Mouse (Mus musculus): ENCODE measurements at regions not wholly inside any gene's neighbourhood (a gene's known extent, or its start where the extent isn't known, plus 50 kb on each side); places are given as distances from the start of the nearest gene placed in this dataset.
A peak's percentile ranks its signal among the peaks of the same experiment; 100 is the strongest.

DNA sequence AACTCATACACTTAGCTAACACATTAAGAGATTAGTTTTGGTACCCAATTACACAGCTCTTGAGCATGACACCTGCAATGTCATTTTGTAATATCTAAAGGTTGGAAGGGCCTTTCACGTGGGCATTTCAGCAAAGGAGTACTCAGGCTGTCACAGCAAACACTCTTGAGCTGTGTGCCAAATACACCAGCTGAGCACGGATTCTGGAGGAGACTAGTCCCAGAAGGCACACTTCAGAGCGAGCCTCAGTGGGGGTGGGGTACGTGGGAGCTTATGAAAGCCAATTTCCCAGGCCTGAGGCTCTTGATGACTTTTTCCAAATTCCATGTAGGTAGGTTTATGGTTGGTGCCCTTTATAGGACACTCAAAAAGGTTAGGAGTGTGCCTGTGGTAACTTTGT, 218.1 kb downstream of the Rybp start:
- peaks cover 20% of the 10 kb centered on the region for H3K4me1 ChIP-seq (replicated peaks)
- H3K27me3 ChIP-seq (replicated peaks), result peaks cover 59% of the 10 kb centered on the region
- H3K4me3 ChIP-seq, result no peak overlapping the region
- H3K27ac ChIP-seq (ENCODE audit: poor library complexity, severe bottlenecking), result no peak overlapping the region
- 72% methylated on average over 4 of the region's 4 CpGs for WGBS
- no peaks in the 10 kb centered on the region for H3K9me3 ChIP-seq (replicated peaks)
- no peak overlapping the region for H3K4me2 ChIP-seq
- ATAC-seq (ENCODE audit: insufficient number of reproducible peaks, low FRiP score), result no peak
- H3K36me3 ChIP-seq, result no peaks in the 10 kb centered on the region
- no peak overlapping the region for H3K9ac ChIP-seq

DNA sequence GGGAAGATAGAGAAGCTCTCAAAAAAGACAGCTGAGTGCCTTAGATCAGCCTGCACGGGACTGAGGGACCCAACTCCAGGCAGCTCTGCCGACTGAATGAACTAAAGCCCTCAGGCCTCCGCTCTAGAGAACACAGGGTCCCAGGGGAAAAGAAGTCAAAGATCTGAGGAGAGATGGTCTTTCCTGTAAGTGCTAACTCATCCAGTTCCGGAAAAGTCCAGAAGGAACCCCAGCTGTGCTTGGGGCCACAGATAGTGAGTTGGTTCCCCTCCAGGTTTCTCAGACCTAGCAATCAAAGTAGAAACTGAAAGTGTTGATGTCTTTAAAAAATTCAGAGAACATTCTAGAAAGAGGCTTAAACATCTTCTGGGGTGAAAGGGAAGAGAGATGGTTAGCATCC, 220.0 kb downstream of the Rybp start:
- no peak for ATAC-seq (ENCODE audit: insufficient number of reproducible peaks, low FRiP score)
- WGBS, result 61% methylated on average over 4 of the region's 4 CpGs

DNA sequence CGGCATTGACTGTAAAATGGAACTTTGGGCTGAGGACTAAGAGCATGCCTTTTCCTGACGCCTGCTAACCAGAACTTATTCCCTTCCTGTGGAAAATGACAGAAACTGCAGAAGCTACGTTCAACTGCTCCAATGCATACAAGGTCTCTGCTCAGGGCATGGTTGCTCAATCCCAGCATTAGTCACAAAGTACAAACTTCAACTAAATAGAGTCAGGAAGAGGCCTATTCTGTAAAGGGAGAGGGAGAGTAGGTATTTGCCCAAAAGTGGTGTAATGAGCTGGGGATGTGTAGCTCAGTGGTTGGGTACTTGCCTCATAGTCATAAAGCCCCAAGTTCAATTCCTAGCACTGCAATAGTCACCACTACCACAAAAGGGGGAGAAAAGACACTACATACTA, 221.7 kb downstream of the Rybp start:
- Histone ChIP-seq H3K4me3 (no peak overlapping the region), H3K36me3 (no peaks in the 10 kb centered on the region), H3K27ac (ENCODE audit: poor library complexity, severe bottlenecking) (no peak overlapping the region), H3K4me2 (no peak overlapping the region), H3K9ac (no peak overlapping the region), H3K27me3 (replicated peaks) (peaks cover 81% of the 10 kb centered on the region), H3K9me3 (replicated peaks) (no peaks in the 10 kb centered on the region), H3K4me1 (replicated peaks) (no peaks in the 10 kb centered on the region)
- no peak for ATAC-seq (ENCODE audit: insufficient number of reproducible peaks, low FRiP score)
- WGBS, result 80% methylated on average over 3 of the region's 3 CpGs

More for the DNA sequence above, 220.0 kb downstream of the Rybp start:
- Histone ChIP-seq H3K27ac (ENCODE audit: poor library complexity, severe bottlenecking) (no peak overlapping the region), H3K4me2 (no peak overlapping the region), H3K9me3 (replicated peaks) (no peaks in the 10 kb centered on the region), H3K4me3 (no peak overlapping the region), H3K4me1 (replicated peaks) (peaks cover 6% of the 10 kb centered on the region), H3K27me3 (replicated peaks) (peaks cover 76% of the 10 kb centered on the region), H3K9ac (no peak overlapping the region), H3K36me3 (no peaks in the 10 kb centered on the region)

DNA sequence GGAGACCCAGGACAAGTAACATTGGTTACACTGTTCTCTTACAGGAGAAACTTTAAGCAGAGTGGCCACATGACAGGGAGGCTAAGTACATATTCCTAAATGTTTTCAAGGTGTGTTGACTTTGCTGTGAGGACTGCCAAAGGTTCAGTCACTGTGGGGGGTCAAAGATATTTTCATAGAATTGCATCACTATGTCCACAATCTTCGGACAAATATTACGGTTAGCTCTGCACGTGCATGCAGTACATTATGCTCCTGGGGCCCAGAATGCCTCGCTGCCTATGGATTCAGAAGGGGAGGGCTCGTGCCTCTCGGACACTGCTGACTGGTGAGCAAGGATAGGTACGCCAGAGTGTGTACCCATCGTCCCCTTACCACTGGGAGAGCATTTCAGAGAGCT, 224.3 kb downstream of the Rybp start:
- no peak for ATAC-seq (ENCODE audit: insufficient number of reproducible peaks, low FRiP score)
- no peaks in the 10 kb centered on the region for H3K9me3 ChIP-seq (replicated peaks)
- H3K4me2 ChIP-seq, result no peak overlapping the region
- H3K36me3 ChIP-seq, result no peaks in the 10 kb centered on the region
- H3K9ac ChIP-seq, result no peak overlapping the region
- 79% methylated on average over 8 of the region's 8 CpGs for WGBS
- no peak overlapping the region for H3K4me3 ChIP-seq
- H3K4me1 ChIP-seq (replicated peaks), result no peaks in the 10 kb centered on the region; the same call in 1 of the 2 replicates
- peaks cover 93% of the 10 kb centered on the region for H3K27me3 ChIP-seq (replicated peaks)
- H3K27ac ChIP-seq (ENCODE audit: poor library complexity, severe bottlenecking), result no peak overlapping the region

DNA sequence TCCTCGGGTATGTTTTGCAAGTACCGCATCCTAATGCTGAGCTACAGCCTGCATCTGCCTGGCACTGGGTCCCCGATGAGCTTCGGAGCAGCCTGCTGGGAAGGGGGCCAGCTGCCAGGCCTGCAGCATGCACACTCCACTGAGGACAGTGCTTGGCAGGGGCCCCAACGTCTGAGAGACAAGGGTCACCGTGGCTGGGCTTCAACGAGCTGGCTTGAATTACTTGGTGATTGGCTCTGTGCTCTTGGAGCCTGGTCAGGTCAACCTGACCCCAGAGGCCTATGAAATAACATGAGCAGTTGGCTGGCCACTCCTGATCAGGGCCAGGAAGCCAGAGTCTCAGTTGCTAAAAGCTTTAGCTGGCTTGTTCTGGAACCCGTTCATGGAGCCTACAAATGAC, 227.5 kb downstream of the Rybp start:
- Histone ChIP-seq H3K4me3 (no peak overlapping the region), H3K4me1 (replicated peaks) (no peaks in the 10 kb centered on the region; the same call in 1 of the 2 replicates), H3K9ac (no peak overlapping the region), H3K36me3 (no peaks in the 10 kb centered on the region), H3K27me3 (replicated peaks) (peaks cover 96% of the 10 kb centered on the region), H3K9me3 (replicated peaks) (no peaks in the 10 kb centered on the region), H3K27ac (ENCODE audit: poor library complexity, severe bottlenecking) (no peak overlapping the region), H3K4me2 (no peak overlapping the region)
- no peak for ATAC-seq (ENCODE audit: insufficient number of reproducible peaks, low FRiP score)
- 58% methylated on average over 8 of the region's 8 CpGs for WGBS

DNA sequence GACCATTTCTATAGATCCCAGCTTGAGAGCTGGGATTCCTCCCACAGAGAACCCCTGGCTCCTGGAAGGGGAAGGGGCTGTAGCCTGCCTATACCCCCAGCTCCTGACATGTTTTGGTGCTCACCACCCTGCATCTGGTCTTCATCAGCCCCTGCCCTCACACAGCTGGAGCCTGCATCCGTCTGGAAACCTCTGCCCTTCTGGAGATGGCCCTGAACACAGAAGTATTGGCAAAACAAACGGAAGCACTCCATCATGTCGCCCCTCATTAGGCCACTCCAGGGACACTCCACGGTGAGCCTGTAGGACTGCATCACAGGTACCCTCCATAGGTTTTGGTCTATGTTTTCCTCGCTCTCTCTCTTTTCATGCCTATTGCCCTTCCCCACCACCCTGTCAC, 231.3 kb downstream of the Rybp start:
- Histone ChIP-seq H3K4me3 (no peak overlapping the region), H3K27me3 (replicated peaks) (peaks cover 94% of the 10 kb centered on the region), H3K4me2 (no peak overlapping the region), H3K36me3 (no peaks in the 10 kb centered on the region), H3K27ac (ENCODE audit: poor library complexity, severe bottlenecking) (no peak overlapping the region), H3K9me3 (replicated peaks) (no peaks in the 10 kb centered on the region), H3K4me1 (replicated peaks) (peaks cover 22% of the 10 kb centered on the region), H3K9ac (no peak overlapping the region)
- ATAC-seq (ENCODE audit: insufficient number of reproducible peaks, low FRiP score), result no peak
- WGBS, result 55% methylated on average over 5 of the region's 5 CpGs

DNA sequence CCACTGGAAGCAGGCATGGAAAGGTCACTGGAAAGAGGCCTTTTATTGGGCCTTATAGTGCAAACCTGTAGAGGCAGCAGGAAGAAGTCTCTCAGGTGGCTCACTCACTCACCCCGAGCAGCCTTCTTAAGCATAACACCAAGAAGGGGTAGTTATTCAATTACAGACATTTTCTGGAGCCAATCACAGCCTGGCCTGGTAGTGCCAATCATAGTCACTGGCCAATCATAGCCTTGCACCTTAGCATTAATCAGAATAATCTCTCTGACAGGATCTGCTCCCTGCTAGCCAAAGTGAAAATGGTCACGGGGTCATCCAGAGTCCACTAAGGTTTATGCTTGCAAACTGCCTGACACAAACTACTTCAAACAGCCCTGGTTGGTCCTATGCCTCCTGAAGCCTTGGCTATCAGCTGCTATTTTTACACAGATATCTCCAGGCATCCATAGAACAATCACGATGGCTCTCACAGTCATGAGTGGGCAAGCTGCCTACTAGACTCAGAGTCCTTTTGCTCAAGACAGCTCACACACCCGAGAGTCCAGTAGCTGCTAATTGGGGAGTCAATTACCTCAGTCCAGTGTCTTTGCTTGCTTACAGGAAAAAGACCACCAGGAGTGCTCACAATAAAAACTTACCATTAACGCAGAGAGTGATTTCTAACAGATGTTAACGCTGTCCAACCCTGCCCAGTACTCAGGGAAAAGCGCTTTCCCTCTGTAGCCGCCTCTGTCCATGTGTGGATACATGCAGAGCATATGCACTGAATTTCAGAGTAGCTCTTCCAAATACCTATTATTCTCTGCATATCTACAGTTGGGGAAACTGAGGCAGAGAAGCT, 234.1 kb downstream of the Rybp start:
- Histone ChIP-seq H3K36me3 (no peaks in the 10 kb centered on the region), H3K4me3 (no peak overlapping the region), H3K4me2 (0 out of 2 replicates have a peak overlapping the region, but pooled peaks have one; percentile 5), H3K9ac (no peak overlapping the region), H3K27me3 (replicated peaks) (peaks cover 94% of the 10 kb centered on the region), H3K4me1 (replicated peaks) (peaks cover 22% of the 10 kb centered on the region), H3K27ac (ENCODE audit: poor library complexity, severe bottlenecking) (no peak overlapping the region), H3K9me3 (replicated peaks) (no peaks in the 10 kb centered on the region)
- no peak for ATAC-seq (ENCODE audit: insufficient number of reproducible peaks, low FRiP score)
- WGBS, result 47% methylated on average over 8 of the region's 8 CpGs

DNA sequence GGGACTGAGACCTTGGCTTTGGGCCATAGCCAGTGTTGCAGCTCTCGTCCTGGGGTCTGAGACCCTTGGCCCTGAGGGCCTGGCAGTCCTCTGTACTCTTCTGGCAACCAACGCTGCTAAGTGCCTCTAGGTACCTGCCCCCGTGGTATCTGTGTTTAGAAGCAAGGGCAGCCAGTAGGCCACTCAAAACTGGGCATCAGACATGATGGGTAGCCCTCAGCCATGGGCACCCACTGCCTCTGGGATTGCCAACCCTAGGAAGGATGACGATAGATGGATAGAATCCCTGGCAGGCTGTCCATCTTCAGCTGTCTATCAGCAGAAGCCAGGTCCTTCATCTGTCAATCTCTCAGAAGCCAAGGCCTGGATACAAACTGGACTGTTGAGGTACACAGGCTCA, 234.9 kb downstream of the Rybp start:
- no peak for ATAC-seq (ENCODE audit: insufficient number of reproducible peaks, low FRiP score)
- Histone ChIP-seq H3K4me3 (no peak overlapping the region), H3K36me3 (no peaks in the 10 kb centered on the region), H3K9ac (no peak overlapping the region), H3K9me3 (replicated peaks) (no peaks in the 10 kb centered on the region), H3K4me1 (replicated peaks) (peaks cover 23% of the 10 kb centered on the region), H3K27me3 (replicated peaks) (peaks cover 95% of the 10 kb centered on the region), H3K27ac (ENCODE audit: poor library complexity, severe bottlenecking) (no peak overlapping the region), H3K4me2 (0 out of 2 replicates have a peak overlapping the region, but pooled peaks have one; percentile 5)
- 88% methylated on average over 4 of the region's 4 CpGs for WGBS

DNA sequence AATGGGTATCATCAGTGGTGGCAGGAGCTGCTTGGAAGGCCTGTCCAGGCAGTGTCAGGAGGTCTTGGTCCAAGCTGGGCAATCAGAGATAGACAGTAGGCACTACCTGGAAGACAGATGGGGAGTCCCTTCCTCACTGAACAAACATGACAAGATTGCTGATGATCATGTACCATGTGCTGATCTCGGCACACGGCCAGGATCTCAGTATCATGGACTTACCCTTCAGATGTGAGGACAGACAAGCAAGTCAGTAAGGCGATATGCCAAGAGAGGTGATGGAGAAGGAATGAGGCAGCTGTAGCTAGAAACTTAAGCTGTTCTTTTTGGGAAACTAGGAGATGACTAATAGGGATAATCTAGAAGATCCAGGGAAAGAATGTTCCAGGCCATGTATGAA, 238.2 kb downstream of the Rybp start:
- 76% methylated on average over 3 of the region's 3 CpGs for WGBS
- no peaks in the 10 kb centered on the region for H3K9me3 ChIP-seq (replicated peaks)
- H3K4me2 ChIP-seq, result no peak overlapping the region
- H3K27ac ChIP-seq (ENCODE audit: poor library complexity, severe bottlenecking), result no peak overlapping the region
- no peaks in the 10 kb centered on the region for H3K36me3 ChIP-seq
- H3K4me1 ChIP-seq (replicated peaks), result peaks cover 38% of the 10 kb centered on the region
- no peak overlapping the region for H3K9ac ChIP-seq
- H3K4me3 ChIP-seq, result no peak overlapping the region
- peaks cover 91% of the 10 kb centered on the region for H3K27me3 ChIP-seq (replicated peaks)
- no peak for ATAC-seq (ENCODE audit: insufficient number of reproducible peaks, low FRiP score)

DNA sequence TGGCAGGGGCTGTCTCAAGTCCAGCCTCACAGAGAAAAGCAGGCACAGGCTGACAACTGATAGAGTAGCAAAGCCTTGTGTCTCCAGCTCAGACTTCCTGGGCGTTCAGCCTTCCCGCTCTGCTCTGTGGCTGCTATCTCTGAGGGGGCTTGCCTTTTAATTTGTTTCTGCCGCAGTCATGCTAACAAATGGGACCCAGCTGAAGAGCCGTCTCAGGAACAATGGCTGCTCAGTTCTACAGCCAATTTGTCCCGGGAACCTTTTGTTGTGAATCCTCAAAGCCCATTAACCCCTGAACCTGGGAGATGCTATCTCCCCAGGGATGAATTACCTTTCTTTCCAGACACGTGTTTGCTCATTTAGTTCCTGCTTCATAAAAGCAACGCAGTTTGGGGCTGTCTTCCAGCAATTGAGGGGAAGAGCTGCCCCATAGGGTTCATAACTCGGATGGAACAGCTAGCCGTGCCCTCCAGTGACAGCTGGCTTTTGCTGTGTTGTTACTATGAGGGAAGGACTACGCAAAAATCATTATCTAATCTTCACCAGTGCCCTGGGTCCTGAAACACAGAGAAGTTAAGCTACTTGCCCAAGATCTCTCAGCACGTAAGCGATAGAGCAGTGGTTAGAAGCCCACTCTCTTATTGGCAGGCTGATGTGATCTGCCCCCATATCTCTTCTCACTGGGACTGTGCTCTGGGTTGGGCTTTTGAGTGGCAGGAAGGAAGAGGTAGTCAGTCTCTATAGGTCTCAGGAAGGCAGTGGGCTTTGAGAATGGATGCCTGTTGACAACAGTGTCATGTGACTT, 240.9 kb downstream of the Rybp start:
- H3K36me3 ChIP-seq, result no peaks in the 10 kb centered on the region
- H3K4me1 ChIP-seq (replicated peaks), result peaks cover 24% of the 10 kb centered on the region
- H3K4me3 ChIP-seq, result no peak overlapping the region
- no peak for ATAC-seq (ENCODE audit: insufficient number of reproducible peaks, low FRiP score)
- 16% methylated on average over 12 of the region's 12 CpGs for WGBS
- no peaks in the 10 kb centered on the region for H3K9me3 ChIP-seq (replicated peaks)
- H3K9ac ChIP-seq, result no peak overlapping the region
- H3K4me2 ChIP-seq, result no peak overlapping the region
- H3K27me3 ChIP-seq (replicated peaks), result peaks cover 95% of the 10 kb centered on the region
- H3K27ac ChIP-seq (ENCODE audit: poor library complexity, severe bottlenecking), result no peak overlapping the region

DNA sequence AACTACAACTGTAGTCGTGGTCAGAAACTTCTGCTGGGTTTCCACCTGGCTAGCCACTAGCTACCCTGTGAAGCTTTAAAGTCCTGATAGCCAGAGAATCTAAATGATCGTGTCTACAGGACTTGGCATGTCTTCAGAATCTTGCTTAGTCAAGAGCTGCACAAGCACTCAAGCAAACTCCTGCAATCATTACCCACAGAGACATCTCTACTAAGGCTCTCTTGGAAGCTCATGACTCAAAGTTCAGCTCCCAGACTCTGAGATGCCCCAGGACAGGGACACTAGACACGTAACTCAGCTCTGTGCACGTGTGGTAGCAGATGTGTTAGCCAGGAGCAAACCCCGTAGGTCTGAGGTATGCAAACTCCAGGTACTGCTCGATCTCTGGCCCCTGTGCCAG, 242.2 kb downstream of the Rybp start:
- no peak for ATAC-seq (ENCODE audit: insufficient number of reproducible peaks, low FRiP score)
- H3K4me1 ChIP-seq (replicated peaks), result peaks cover 37% of the 10 kb centered on the region
- no peaks in the 10 kb centered on the region for H3K36me3 ChIP-seq
- H3K27me3 ChIP-seq (replicated peaks), result peaks cover 86% of the 10 kb centered on the region
- H3K27ac ChIP-seq (ENCODE audit: poor library complexity, severe bottlenecking), result no peak overlapping the region
- H3K9me3 ChIP-seq (replicated peaks), result no peaks in the 10 kb centered on the region
- no peak overlapping the region for H3K9ac ChIP-seq
- no peak overlapping the region for H3K4me3 ChIP-seq
- H3K4me2 ChIP-seq, result no peak overlapping the region
- WGBS, result 76% methylated on average over 6 of the region's 6 CpGs

Measured in heart, embryonic 12.5 days (tissue).